Mouse (Mus musculus) c-Kit-positive CD71-positive TER-119-negative erythroid progenitor cells, embryonic 14.5 days (primary cell): ENCODE results near the gene Sox15.
"Not testable (repeated sequence)": the region's sequence is repeated elsewhere in the genome, so short reads cannot be mapped to it uniquely, and the experiment has no call there.

Experiments
- DNase-seq: peaks from one replicate; pipeline ENCODE4 v3.0.0-alpha.2; 2013; ENCODE audit warnings: low read depth

The Sox15 gene

DNA sequence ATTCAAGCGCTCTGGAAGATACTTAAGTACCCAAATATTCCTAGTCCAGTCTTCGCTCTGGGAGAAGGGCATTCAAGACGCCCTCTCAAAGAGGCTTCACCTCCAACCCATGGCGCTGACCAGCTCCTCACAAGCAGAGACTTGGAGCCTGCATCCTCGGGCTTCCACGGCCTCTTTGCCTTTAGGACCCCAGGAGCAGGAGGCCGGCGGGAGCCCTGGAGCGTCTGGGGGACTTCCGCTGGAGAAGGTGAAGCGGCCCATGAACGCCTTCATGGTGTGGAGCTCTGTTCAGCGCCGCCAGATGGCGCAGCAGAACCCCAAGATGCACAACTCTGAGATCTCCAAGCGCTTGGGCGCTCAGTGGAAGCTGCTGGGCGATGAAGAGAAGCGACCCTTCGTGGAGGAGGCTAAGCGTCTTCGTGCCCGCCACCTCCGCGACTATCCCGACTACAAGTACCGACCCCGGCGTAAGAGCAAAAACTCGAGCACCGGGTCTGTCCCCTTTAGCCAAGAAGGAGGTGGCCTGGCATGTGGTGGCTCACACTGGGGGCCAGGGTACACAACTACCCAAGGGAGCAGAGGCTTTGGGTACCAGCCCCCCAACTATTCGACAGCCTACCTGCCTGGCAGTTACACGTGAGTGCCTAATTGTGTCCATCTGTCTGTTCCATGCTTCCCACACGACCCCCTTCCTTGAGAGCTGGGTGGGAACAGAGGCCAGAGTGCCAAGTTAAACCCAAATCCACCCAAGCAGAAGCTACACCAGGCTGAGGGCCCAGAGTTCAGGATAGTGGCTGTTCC is at the start of gene Sox15:
Gene Sox15 (plus strand): TSS at position 51 of the 801 bp plus-strand sequence.
- no peak for DNase-seq

DNA sequence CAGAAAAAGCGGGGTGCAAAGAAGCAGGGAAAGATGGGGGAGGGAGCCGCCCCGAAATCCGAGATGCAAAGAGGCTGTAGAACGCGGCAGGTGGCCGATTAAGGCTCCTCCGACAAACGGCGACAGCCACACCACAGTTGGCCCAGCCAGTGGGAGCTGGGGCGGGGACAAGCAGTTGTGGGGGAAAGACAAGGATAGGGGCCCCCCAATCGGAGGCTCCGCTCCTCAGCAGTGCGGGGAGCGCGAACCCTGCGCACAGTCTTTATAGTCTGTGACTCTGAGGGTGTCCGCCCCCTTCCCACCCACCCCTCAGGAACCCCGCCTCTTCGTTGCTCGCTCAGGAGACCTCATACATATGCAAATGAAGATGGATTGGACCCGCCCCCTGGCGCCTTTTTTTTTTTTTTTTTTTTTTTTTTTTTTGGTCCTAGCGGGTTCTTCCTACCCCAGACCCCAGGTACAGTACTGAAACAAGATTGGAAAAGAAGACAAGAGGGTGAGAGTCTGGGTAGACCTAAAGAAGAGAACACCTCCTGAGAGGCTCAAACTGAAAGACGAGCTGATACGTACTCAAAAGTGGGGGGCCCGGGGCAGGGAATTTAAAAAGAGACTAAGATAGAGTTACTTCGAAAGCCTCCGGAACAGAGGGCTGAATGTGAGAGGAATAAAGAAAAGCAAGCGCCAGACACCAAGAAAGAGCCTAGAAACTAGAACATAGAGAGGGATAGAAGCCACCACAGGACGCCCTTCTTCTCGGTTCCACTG is 49.2 kb upstream of the Sox15 start, which contains the start of gene Atp1b2:
Gene Atp1b2 (minus strand): TSS at position 217 of the 765 bp plus-strand sequence.
- peak; percentile 93 for DNase-seq

DNA sequence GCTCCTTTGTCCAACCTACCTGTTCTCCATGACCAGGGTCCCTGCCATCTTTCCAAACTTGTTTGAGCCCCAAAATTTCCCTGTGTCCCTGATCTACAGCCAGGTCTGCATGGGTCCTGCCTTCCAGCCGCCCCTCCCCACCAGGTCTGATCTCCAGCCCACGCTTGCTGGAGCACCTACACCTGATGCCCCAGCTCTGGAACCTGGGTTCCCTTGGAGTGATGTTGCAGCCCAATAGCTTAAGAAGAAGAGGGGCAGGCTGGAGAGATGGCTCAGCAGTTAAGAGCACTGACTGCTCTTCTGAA is 48.7 kb upstream of the Sox15 start:
- no peak for DNase-seq

GRCm38 (mm10) chr11:69606832-69607231 is 48.3 kb upstream of the Sox15 start:
- DNase-seq, result no peak

- DNase-seq, result no peak
These were observed 46.6 kb upstream of the Sox15 start for GRCm38 (mm10) chr11:69608525-69608924.

- no peak for DNase-seq
These were observed 45.7 kb upstream of the Sox15 start for GRCm38 (mm10) chr11:69609416-69609815.

GRCm38 (mm10) chr11:69610899-69611298 is 44.2 kb upstream of the Sox15 start:
- DNase-seq, result no peak

GRCm38 (mm10) chr11:69613553-69614256 is 41.4 kb upstream of the Sox15 start:
- DNase-seq, result no peak

GRCm38 (mm10) chr11:69614257-69614588 is 40.9 kb upstream of the Sox15 start:
- DNase-seq, result not testable (repeated sequence)

GRCm38 (mm10) chr11:69616781-69617180 is 38.3 kb upstream of the Sox15 start:
- no peak for DNase-seq

GRCm38 (mm10) chr11:69617805-69618204 is 37.3 kb upstream of the Sox15 start, which contains the start of gene Shbg:
Gene Shbg, minus strand, starts transcription at chr11:69617905.
- no peak for DNase-seq

GRCm38 (mm10) chr11:69620394-69621081 is 34.6 kb upstream of the Sox15 start:
- DNase-seq, result no peak

GRCm38 (mm10) chr11:69621571-69622268 is 33.4 kb upstream of the Sox15 start, which contains the start of gene Sat2:
Gene Sat2, plus strand, starts transcription at chr11:69622024.
- DNase-seq, result no peak

DNA sequence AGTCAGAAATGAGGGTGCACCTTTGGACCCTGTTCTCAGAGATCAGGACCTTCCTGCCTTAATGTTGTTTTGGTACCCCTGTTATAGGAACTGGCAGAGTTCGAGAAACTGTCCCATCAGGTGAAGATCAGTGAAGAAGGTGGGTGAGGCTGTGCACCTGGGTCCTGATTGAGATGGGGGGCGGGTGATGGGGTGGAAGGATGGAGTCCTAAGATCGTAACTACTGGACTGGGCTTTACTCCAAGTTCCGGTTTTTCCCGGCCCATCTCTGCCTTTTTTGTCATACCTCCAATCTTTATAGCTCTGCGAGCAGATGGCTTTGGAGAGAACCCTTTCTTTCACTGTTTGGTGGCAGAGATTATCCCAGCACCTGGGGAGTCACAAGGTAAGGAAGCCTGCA is 32.7 kb upstream of the Sox15 start:
- no peak for DNase-seq

DNA sequence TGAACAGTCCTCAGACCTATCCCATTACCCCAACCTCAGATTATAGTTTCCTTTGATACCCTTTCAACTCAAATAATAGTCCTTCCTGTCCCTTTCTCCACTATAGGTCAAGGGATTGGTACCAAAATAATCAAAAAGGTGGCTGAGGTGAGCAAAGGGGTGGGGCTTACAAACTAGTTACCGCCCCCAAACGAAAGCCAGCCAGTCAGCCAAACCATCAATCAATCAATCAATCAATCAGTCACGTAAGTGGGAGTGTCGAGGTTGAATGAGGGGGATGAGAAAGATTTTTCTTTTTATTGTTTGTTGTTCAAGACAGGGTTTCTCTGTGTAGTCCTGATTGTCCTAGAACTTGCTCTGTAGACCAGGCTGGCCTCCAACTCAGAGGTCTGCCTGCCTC is 32.1 kb upstream of the Sox15 start:
- DNase-seq, result no peak

DNA sequence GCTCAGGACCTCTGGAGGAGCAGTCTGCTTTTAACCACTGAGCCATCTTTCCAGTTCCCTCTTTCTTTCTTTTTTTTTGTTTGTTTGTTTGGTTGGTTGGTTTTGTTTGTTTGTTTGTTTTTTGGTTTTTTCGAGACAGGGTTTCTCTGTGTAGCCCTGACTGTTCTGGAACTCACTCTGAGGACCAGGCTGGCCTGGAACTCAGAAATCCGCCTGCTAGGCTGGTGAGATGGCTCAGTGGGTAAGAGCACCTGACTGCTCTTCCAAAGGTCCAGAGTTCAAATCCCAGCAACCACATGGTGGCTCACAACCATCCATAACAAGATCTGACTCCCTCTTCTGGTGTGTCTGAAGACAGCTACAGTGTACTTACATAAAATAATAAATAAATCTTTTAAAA is 30.8 kb upstream of the Sox15 start:
- not testable (repeated sequence) for DNase-seq

DNA sequence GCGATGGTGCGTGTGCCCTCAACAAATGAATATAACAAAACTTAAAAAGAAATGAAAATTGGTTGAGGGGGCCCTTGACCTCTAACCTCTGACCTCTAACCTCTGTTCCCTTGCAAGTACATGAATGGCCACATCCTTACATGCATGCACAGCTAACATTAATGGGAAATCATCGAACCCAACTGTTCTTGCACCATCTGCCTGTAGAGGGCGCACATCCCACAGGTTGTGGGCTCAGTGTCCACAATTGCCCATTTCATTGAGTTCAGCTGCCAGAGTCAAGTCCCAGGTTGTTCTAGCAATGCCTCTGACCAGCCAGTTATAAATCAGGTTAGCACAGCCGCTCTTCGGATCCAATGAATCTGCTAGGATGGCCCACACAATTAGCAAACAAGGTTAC is 26.8 kb upstream of the Sox15 start:
- peak; percentile 81 for DNase-seq

DNA sequence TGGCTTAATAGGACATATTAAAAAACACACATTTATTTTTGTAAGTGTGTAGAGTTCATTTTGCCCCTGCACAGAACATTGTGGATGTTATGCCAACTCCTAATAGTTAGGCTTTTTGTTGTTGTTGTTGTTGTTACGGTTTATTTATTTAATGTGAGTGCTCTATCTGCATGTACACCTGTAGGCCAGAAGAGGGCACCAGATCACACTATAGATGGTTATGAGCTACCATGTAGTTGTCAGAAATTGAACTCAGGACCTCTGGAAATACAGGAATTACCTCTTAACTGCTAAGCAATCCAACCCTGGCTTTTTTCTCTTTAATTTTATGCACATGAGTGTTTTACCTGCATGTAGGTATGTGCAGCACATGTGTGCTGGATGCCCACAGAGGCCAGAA is 25.3 kb upstream of the Sox15 start:
- DNase-seq, result peak; percentile 39

- DNase-seq, result peak; percentile 100
These were observed 22.6 kb upstream of the Sox15 start, which contains the start of gene Fxr2 for GRCm38 (mm10) chr11:69632284-69633089. Gene Fxr2, plus strand, starts transcription at chr11:69632990.

- no peak for DNase-seq
These were observed 21.8 kb upstream of the Sox15 start for GRCm38 (mm10) chr11:69633128-69633866.
